Mouse (Mus musculus): ENCODE results near the gene Il20ra. TPM values are rescaled to one million over a fixed set of nuclear protein-coding genes. Genes with fewer than 3 reads are reported as not detected.
A peak's percentile ranks its signal among the peaks of the same experiment; 100 is the strongest.

Gene Il20ra
- total RNA-seq, 2 experiments from 2014 or later: not detected

- no peak for ATAC-seq (replicated peaks; ENCODE audit: low FRiP score, low TSS enrichment, poor library complexity, severe bottlenecking)
Measured at GRCm38 (mm10) chr10:19746156-19746555, 33.8 kb downstream of the Il20ra start.

GRCm38 (mm10) chr10:19747661-19748060 lies 35.3 kb downstream of the Il20ra start:
- ATAC-seq (replicated peaks; ENCODE audit: low FRiP score, low TSS enrichment, poor library complexity, severe bottlenecking): no peak

- ATAC-seq (replicated peaks; ENCODE audit: low FRiP score, low TSS enrichment, poor library complexity, severe bottlenecking): no peak
Measured at GRCm38 (mm10) chr10:19765459-19765858, 53.1 kb downstream of the Il20ra start.

- no peak for ATAC-seq (replicated peaks; ENCODE audit: low FRiP score, low TSS enrichment, poor library complexity, severe bottlenecking)
Measured at GRCm38 (mm10) chr10:19779092-19779491, 66.7 kb downstream of the Il20ra start.

GRCm38 (mm10) chr10:19781365-19781764 lies 69.0 kb downstream of the Il20ra start:
- ATAC-seq (replicated peaks; ENCODE audit: low FRiP score, low TSS enrichment, poor library complexity, severe bottlenecking): 0 out of 2 replicates have a peak, but pooled peaks have one; percentile 47

- ATAC-seq (replicated peaks; ENCODE audit: low FRiP score, low TSS enrichment, poor library complexity, severe bottlenecking): no peak
Measured at GRCm38 (mm10) chr10:19794996-19795395, 82.6 kb downstream of the Il20ra start.

- ATAC-seq (replicated peaks; ENCODE audit: low FRiP score, low TSS enrichment, poor library complexity, severe bottlenecking): no peak; the same call in 1 of the 2 replicates
Measured at GRCm38 (mm10) chr10:19802958-19803357, 90.6 kb downstream of the Il20ra start.

- ATAC-seq (replicated peaks; ENCODE audit: low FRiP score, low TSS enrichment, poor library complexity, severe bottlenecking): no peak
Measured at GRCm38 (mm10) chr10:19804763-19805162, 92.4 kb downstream of the Il20ra start.

Other genes starting within 250 kb of the Il20ra start
- 162 and 163 TPM in 2 replicates for gene Ifngr1, start 120.6 kb upstream of the Il20ra start, total RNA-seq (2014; fragmentation: Nextera tagmentation)
- gene Ifngr1, start 120.6 kb upstream of the Il20ra start, total RNA-seq (2017): 197 and 256 TPM in 2 replicates
- not detected in 2 replicates for gene Il22ra2, start 90.6 kb upstream of the Il20ra start, total RNA-seq (2014; fragmentation: Nextera tagmentation)
- gene Il22ra2, start 90.6 kb upstream of the Il20ra start, total RNA-seq (2017): 0.11 TPM in 1 of 2 replicates, not detected in the other
- 0.72 and 0.92 TPM in 2 replicates for gene Slc35d3, start 138.9 kb downstream of the Il20ra start, total RNA-seq (2014; fragmentation: Nextera tagmentation)
- 0.14 and 1.6 TPM in 2 replicates for gene Slc35d3, start 138.9 kb downstream of the Il20ra start, total RNA-seq (2017)
- 21.9 and 28.2 TPM in 2 replicates for gene Pex7, start 195.1 kb downstream of the Il20ra start, total RNA-seq (2014; fragmentation: Nextera tagmentation)
- 16.0 and 20.9 TPM in 2 replicates for gene Pex7, start 195.1 kb downstream of the Il20ra start, total RNA-seq (2017)
- 2.8 and 12.8 TPM in 2 replicates for gene Map3k5, start 221.9 kb downstream of the Il20ra start, total RNA-seq (2014; fragmentation: Nextera tagmentation)
- gene Map3k5, start 221.9 kb downstream of the Il20ra start, total RNA-seq (2017): 4.2 and 5.9 TPM in 2 replicates